In the genomic region with DNA sequence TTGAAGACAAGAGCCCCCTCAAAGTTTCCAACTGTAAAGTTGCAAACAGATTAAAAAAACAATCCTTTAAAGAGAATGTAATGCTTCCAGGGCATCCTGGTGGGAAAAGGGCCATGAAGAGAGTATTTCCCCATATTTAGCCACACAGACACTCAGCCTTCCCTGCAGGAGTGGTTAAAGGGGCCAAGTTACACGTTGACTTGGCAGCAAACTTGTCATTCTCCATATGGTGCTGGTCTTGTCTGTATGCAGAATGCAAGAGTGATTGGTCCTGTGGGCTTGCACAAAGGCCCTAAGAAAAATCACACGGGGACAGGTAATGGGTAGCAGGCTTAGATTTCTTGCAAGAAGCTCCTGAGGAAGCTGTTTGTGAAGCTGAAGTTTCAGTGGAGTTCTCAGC, we compare ENCODE assay signal across 31 mouse cellular contexts.
DNase-seq lines count a peak whose midpoint lies in the region; ATAC-seq and TF ChIP-seq lines count a peak whose summit lies in the region.
"Had no signal": no experiment of that assay in that cellular context is flagged by ENCODE, and none has a peak within 500 bp of the region (broad histone marks: within the 10 kb centered on the region; RNA-seq: fewer than 3 reads in every experiment).

No protein-coding gene starts in this region.

- peak; percentile 53 for DNase-seq in hindbrain, postnatal 0 days (ENCODE audit: low spot score)
- DNase-seq in hindbrain, embryonic 14.5 days (ENCODE audit: low spot score): no peak
- DNase-seq in cerebellum, adult 8-10 months: peak; percentile 41
- peak; percentile 80 to 81 for DNase-seq in cerebellum, postnatal 25 days
- no peak for DNase-seq in gastrocnemius, postnatal 4 days (ENCODE audit: low spot score in 2 of 2)
- DNase-seq in B cell, adult 2 months: no peak
- DNase-seq in adrenal gland, postnatal 14 days: no peak
- DNase-seq: adrenal gland, adult 8-10 months; gastrocnemius, postnatal 10 days; heart, postnatal 14 days; kidney, adult 8-10 months; kidney, postnatal 4 days; liver, embryonic 13.5 days; lung, adult 18-20 months; retina, postnatal 1 day; right cerebral cortex, postnatal 14 days; thymus, postnatal 14 days had no signal

- no peak overlapping the region for H3K4me2 ChIP-seq in hindbrain, postnatal 0 days (ENCODE audit: low read depth, low read length)
- H3K4me2 ChIP-seq in hindbrain, embryonic 14.5 days (replicated peaks): no peak overlapping the region
- H3K4me2 ChIP-seq: embryonic facial prominence, embryonic 15.5 days; forebrain, embryonic 12.5 days; intestine, embryonic 15.5 days; liver, embryonic 13.5 days; midbrain, embryonic 13.5 days; neural tube, embryonic 15.5 days; stomach, embryonic 15.5 days had no signal

- H3K36me3 ChIP-seq in hindbrain, postnatal 0 days (ENCODE audit: insufficient read depth, low read length): no peaks in the 10 kb centered on the region
- H3K36me3 ChIP-seq in hindbrain, embryonic 14.5 days (replicated peaks; ENCODE audit: control insufficient read depth, insufficient read depth): no peaks in the 10 kb centered on the region
- H3K36me3 ChIP-seq: embryonic facial prominence, embryonic 10.5 days; embryonic facial prominence, embryonic 15.5 days; forebrain, embryonic 12.5 days; G1E; hindbrain, embryonic 10.5 days; intestine, embryonic 15.5 days; liver, embryonic 13.5 days; midbrain, embryonic 13.5 days; neural tube, embryonic 15.5 days; stomach, embryonic 15.5 days had no signal

- no peak for TF ChIP-seq CTCF in hindbrain, postnatal 0 days (IDR thresholded peaks at IDR 0.05; ENCODE audit: low read depth)

- H3K9me3 ChIP-seq in hindbrain, postnatal 0 days (ENCODE audit: low read length): no peaks in the 10 kb centered on the region
- peaks cover 4% of the 10 kb centered on the region; the same call in 1 of the 2 replicates for H3K9me3 ChIP-seq in hindbrain, embryonic 14.5 days (ENCODE audit: control insufficient read depth, low read length)
- H3K9me3 ChIP-seq: embryonic facial prominence, embryonic 15.5 days; forebrain, embryonic 12.5 days; intestine, embryonic 15.5 days; liver, embryonic 13.5 days; midbrain, embryonic 13.5 days; neural tube, embryonic 15.5 days; stomach, embryonic 15.5 days had no signal

- no peak for ATAC-seq in hindbrain, postnatal 0 days
- no peak for ATAC-seq in hindbrain, embryonic 14.5 days (ENCODE audit: low FRiP score)
- peak; percentile 59 for ATAC-seq in cerebellum, adult (ENCODE audit: insufficient number of reproducible peaks, low FRiP score, low TSS enrichment)
- ATAC-seq: hindbrain, embryonic 16.5 days; intestine, embryonic 15.5 days; lung, postnatal 0 days; midbrain, embryonic 13.5 days had no signal

- H3K4me1 ChIP-seq in hindbrain, postnatal 0 days (ENCODE audit: insufficient read depth, low read length): no peaks in the 10 kb centered on the region
- H3K4me1 ChIP-seq in hindbrain, embryonic 14.5 days (replicated peaks; ENCODE audit: control insufficient read depth, insufficient read depth, low read length): no peaks in the 10 kb centered on the region
- H3K4me1 ChIP-seq: embryonic facial prominence, embryonic 10.5 days; embryonic facial prominence, embryonic 15.5 days; forebrain, embryonic 12.5 days; hindbrain, embryonic 10.5 days; intestine, embryonic 15.5 days; liver, embryonic 13.5 days; neural tube, embryonic 15.5 days; stomach, embryonic 15.5 days had no signal

- no peaks in the 10 kb centered on the region for H3K27me3 ChIP-seq in hindbrain, postnatal 0 days (ENCODE audit: insufficient read depth, low read length)
- no peaks in the 10 kb centered on the region for H3K27me3 ChIP-seq in hindbrain, embryonic 14.5 days (ENCODE audit: control insufficient read depth, insufficient read depth, low read length)
- H3K27me3 ChIP-seq: embryonic facial prominence, embryonic 15.5 days; forebrain, embryonic 12.5 days; intestine, embryonic 15.5 days; liver, embryonic 13.5 days; midbrain, embryonic 13.5 days; neural tube, embryonic 15.5 days; stomach, embryonic 15.5 days had no signal

- H3K27ac ChIP-seq in hindbrain, postnatal 0 days: no peak overlapping the region
- no peak overlapping the region for H3K27ac ChIP-seq in hindbrain, embryonic 14.5 days
- H3K27ac ChIP-seq: embryonic facial prominence, embryonic 10.5 days; embryonic facial prominence, embryonic 15.5 days; forebrain, embryonic 12.5 days; hindbrain, embryonic 10.5 days; intestine, embryonic 15.5 days; kidney, postnatal 0 days; liver, embryonic 13.5 days; macrophage; midbrain, embryonic 13.5 days; neural tube, embryonic 15.5 days; stomach, embryonic 15.5 days had no signal

- H3K4me3 ChIP-seq in hindbrain, postnatal 0 days (ENCODE audit: low read length): no peak overlapping the region
- H3K4me3 ChIP-seq in hindbrain, embryonic 14.5 days (replicated peaks; ENCODE audit: low read length): no peak overlapping the region
- H3K4me3 ChIP-seq: embryonic facial prominence, embryonic 10.5 days; embryonic facial prominence, embryonic 15.5 days; forebrain, embryonic 12.5 days; hindbrain, embryonic 10.5 days; intestine, embryonic 15.5 days; liver, embryonic 13.5 days; midbrain, embryonic 13.5 days; neural tube, embryonic 15.5 days; stomach, embryonic 15.5 days had no signal

- no peak overlapping the region for H3K9ac ChIP-seq in hindbrain, postnatal 0 days (replicated peaks; ENCODE audit: low read length)
- no peak overlapping the region for H3K9ac ChIP-seq in hindbrain, embryonic 14.5 days
- H3K9ac ChIP-seq: embryonic facial prominence, embryonic 15.5 days; forebrain, embryonic 12.5 days; intestine, embryonic 15.5 days; liver, embryonic 13.5 days; midbrain, embryonic 13.5 days; neural tube, embryonic 15.5 days; stomach, embryonic 15.5 days had no signal

- 20% methylated on average over 2 of the region's 2 CpGs for WGBS in hindbrain, postnatal 0 days
- 42% methylated on average over 2 of the region's 2 CpGs for WGBS in hindbrain, embryonic 14.5 days

Comparison
In these comparisons a context has a peak if more than half of its experiments do, and no peak if none do; other contexts are left out.
1. DNase-seq: peak in hindbrain, postnatal 0 days (single experiment), cerebellum, adult 8-10 months (single experiment) and cerebellum, postnatal 25 days (2 of 2); none in hindbrain, embryonic 14.5 days (single experiment), gastrocnemius, postnatal 4 days (0 of 2), B cell, adult 2 months (0 of 2) and adrenal gland, postnatal 14 days (single experiment).